Mouse (Mus musculus) right cerebral cortex, postnatal 25 days (tissue): Measurements from ENCODE around the gene Hecw1.
A peak's percentile ranks its signal among the peaks of the same experiment; 100 is the strongest.
"Not testable (repeated sequence)": the region's sequence is repeated elsewhere in the genome, so short reads cannot be mapped to it uniquely, and the experiment has no call there.

Experiments used
- DNase-seq: peaks from one replicate; pipeline ENCODE4 v3.0.0; 2022

Hecw1 gene

GRCm38 (mm10) chr13:14327252-14327651 is 195.8 kb downstream of the Hecw1 start:
- no peak for DNase-seq

DNA sequence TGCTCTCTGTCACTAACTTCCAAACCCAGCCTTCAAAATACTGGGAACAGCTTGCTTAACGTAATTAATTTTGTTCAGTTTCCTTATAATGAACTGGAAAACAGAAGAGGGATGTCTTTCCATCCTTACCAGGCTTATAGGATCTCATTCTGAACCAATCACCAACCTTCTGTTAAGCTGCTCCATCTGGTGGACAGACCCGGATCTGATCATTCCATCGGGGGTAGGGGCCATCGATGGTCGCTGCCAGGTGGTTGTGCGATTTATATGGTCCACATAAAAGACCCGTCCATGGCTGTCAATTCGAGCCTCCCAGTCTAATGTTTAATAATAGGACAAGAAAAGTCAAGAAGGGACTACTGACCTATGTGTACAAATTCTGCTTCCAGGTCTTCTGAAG is 216.4 kb downstream of the Hecw1 start:
- DNase-seq: no peak

GRCm38 (mm10) chr13:14304103-14304502 is 218.9 kb downstream of the Hecw1 start:
- DNase-seq: no peak

- DNase-seq: no peak
Measured at GRCm38 (mm10) chr13:14302921-14303320, 220.1 kb downstream of the Hecw1 start.

DNA sequence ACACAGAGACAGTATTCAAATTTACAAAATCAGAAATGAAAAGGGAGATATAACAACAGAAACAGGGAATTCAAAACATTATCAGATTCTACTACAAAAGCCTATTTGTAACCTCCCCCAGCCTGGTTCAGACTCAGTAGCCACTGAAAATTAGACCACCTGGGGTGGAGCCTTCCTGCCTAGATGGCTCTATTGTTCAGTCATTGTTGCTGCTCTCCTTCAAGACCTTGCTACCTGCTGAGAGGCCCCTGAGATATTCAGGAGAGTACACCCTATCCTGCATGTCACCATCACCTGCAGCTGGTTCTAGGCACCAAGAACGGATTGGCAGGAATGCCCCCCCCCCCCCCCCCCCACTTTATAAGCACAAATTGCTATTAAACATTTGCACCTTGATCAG is 233.0 kb downstream of the Hecw1 start:
- DNase-seq: no peak

GRCm38 (mm10) chr13:14271476-14271875 is 251.6 kb downstream of the Hecw1 start:
- DNase-seq: peak; percentile 10

- DNase-seq: not testable (repeated sequence)
Measured at GRCm38 (mm10) chr13:14260939-14261338, 262.1 kb downstream of the Hecw1 start.

DNA sequence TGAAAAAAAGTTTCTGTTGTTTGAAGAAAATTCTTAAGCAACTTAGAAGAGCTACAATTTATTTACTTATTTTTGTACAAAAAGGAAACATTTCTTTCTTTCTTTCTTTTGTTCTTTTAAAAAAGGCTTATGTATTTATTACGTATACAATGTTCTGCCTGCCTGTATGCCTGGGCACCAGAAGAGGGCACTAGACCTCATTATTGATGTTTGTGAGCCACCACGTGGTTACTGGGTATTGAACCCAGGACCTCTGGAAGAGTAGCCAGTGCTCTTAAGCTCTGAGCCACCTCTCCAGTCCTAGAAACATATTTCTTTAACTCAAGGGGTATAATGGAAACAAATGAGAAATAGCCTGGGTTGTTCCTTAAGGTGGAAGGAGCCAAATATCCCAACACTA is 277.1 kb downstream of the Hecw1 start:
- DNase-seq: no peak

DNA sequence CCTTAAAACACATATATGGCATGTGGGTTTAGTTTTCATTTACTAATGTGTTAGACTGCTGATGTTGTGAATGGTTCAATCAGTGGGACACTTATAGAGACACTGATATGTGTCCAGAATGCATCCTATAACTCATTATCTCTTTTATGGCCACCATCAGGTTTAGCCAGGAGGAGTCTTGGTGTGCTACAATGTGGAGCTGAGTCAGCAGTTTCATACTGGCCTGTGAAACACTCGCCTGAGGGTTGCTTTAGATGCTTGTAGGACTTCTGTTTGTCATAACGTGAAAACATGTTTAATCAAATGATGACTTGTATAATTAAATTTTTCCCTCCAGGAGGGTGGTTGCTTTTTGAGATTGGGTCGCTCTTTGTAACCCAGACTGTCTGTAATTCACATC is 343.4 kb downstream of the Hecw1 start:
- no peak for DNase-seq

DNA sequence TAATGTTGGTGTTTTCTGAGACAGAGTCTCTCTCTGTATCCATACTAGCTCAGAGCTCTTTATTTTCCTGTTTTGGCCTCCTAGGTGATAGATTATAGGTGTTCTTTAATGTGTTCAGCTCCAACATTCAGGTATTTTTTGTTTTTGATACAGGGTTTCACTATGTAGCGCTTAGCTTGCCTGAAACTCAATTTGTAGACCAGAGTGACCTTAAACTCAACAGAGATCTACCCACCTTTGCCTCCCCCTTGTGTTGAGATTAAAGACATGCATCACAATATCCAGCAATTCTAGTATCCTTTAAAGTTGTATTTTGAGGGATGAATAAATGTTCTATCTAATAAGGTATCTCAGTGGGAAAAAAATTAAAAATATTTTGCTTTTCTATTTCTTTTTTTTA is 345.0 kb downstream of the Hecw1 start:
- DNase-seq: no peak
